Mouse (Mus musculus) spleen, adult 2 months (tissue): ENCODE results near the gene Cldn22. TPM values are rescaled to one million over a fixed set of nuclear protein-coding genes. Genes with fewer than 3 reads are reported as not detected.

Experiments used
- DNase-seq, 2 experiments: peaks; one replicate each; pipeline versions ENCODE4 v3.0.0 to v3.0.0-alpha.2; 2012 to 2021; ENCODE audit warnings: low spot score in 2 of 2, low read depth in 1 of 2
- H3K27ac ChIP-seq: fragments of 200-500 bp; 2 replicates; pipeline ENCODE4 v1.5.1; 2012; ENCODE audit warnings: low read length, inconsistent platforms; ENCODE audit not compliant: insufficient read depth
- H3K27me3 ChIP-seq: fragments of 200-500 bp; 2 replicates; pipeline ENCODE4 v1.6.1; 2012; ENCODE audit warnings: mild to moderate bottlenecking, moderate library complexity, low read length, inconsistent platforms; ENCODE audit not compliant: control insufficient read depth, insufficient read depth
- H3K36me3 ChIP-seq: fragments of 200-500 bp; 2 replicates; pipeline ENCODE4 v1.6.1; 2012; ENCODE audit warnings: mild to moderate bottlenecking, low read length, inconsistent platforms; ENCODE audit not compliant: control insufficient read depth, insufficient read depth
- H3K4me1 ChIP-seq: fragments of 200-500 bp; 2 replicates; pipeline ENCODE4 v1.6.1; 2011; ENCODE audit warnings: inconsistent platforms; ENCODE audit not compliant: control insufficient read depth, insufficient read depth, insufficient read length
- H3K4me3 ChIP-seq: fragments of 200-500 bp; 2 replicates; pipeline ENCODE4 v1.5.1; 2011; ENCODE audit warnings: mild to moderate bottlenecking, inconsistent platforms; ENCODE audit not compliant: insufficient read depth, insufficient read length; ENCODE audit errors: extremely low read depth
- CTCF ChIP-seq: fragments of 200-500 bp; IDR thresholded peaks from 2 replicates; pipeline ENCODE4 v1.5.1; 2011; ENCODE audit warnings: mild to moderate bottlenecking, inconsistent platforms; ENCODE audit not compliant: insufficient read depth, insufficient read length, insufficient replicate concordance; ENCODE audit errors: extremely low read depth
- POLR2A ChIP-seq: fragments of 200-500 bp; IDR thresholded peaks from 2 replicates; pipeline ENCODE4 v1.6.1; 2011; ENCODE audit warnings: low read depth, low read length, inconsistent platforms
- WGBS: fragments of 180-500 bp; shearing (Covaris S2); methylation state at CpG from one replicate; pipeline ENCODE4 v1.1.7; 2018; 5-methylcytosine and 5-hydroxymethylcytosine counted together
- polyA plus RNA-seq: library from polyadenylated mRNA; depleted of rRNA; stranded (reverse); fragments of >200 nt; gene quantifications from 2 replicates; pipeline ENCODE4 v1.2.3, GENCODE M21; 2012

The Cldn22 gene
- polyA plus RNA-seq, 1 experiment = 0.21 TPM

GRCm38 (mm10) chr8:47825596-47825995, 1.3 kb downstream of the Cldn22 start:
- Histone ChIP-seq H3K4me1 (no peaks in the 10 kb centered on the region), H3K36me3 (no peaks in the 10 kb centered on the region), H3K27ac (no peak overlapping the region), H3K27me3 (no peaks in the 10 kb centered on the region), H3K4me3 (no peak overlapping the region)
- 88% methylated on average over 5 of the region's 5 CpGs for WGBS
- no peak for TF ChIP-seq CTCF
- no peak for TF ChIP-seq POLR2A
- no peak for DNase-seq

- Histone ChIP-seq H3K27ac (no peak overlapping the region), H3K4me1 (no peaks in the 10 kb centered on the region), H3K4me3 (no peak overlapping the region), H3K36me3 (no peaks in the 10 kb centered on the region), H3K27me3 (no peaks in the 10 kb centered on the region)
- DNase-seq = no peak
- 95% methylated on average over 9 of the region's 9 CpGs for WGBS
- no peak for TF ChIP-seq CTCF
- TF ChIP-seq POLR2A = no peak
Measured at GRCm38 (mm10) chr8:47826911-47827310, 2.6 kb downstream of the Cldn22 start.

GRCm38 (mm10) chr8:47832616-47833015, 8.3 kb downstream of the Cldn22 start:
- H3K36me3 ChIP-seq = no peaks in the 10 kb centered on the region
- 80% methylated on average over 6 of the region's 6 CpGs for WGBS
- TF ChIP-seq CTCF = no peak
- TF ChIP-seq POLR2A = no peak
- H3K27ac ChIP-seq = no peak overlapping the region
- H3K4me3 ChIP-seq = no peak overlapping the region
- no peaks in the 10 kb centered on the region for H3K4me1 ChIP-seq
- no peak for DNase-seq
- H3K27me3 ChIP-seq = no peaks in the 10 kb centered on the region

GRCm38 (mm10) chr8:47833944-47834343, 9.7 kb downstream of the Cldn22 start:
- TF ChIP-seq POLR2A = no peak
- no peak for TF ChIP-seq CTCF
- H3K4me1 ChIP-seq = no peaks in the 10 kb centered on the region
- H3K27me3 ChIP-seq = no peaks in the 10 kb centered on the region
- WGBS = 86% methylated on average over 1 of the region's 1 CpGs
- H3K4me3 ChIP-seq = no peak overlapping the region
- no peak overlapping the region for H3K27ac ChIP-seq
- DNase-seq = no peak
- H3K36me3 ChIP-seq = no peaks in the 10 kb centered on the region

- Histone ChIP-seq H3K4me3 (no peak overlapping the region), H3K4me1 (no peaks in the 10 kb centered on the region), H3K36me3 (peaks cover 3% of the 10 kb centered on the region), H3K27me3 (no peaks in the 10 kb centered on the region), H3K27ac (no peak overlapping the region)
- no peak for DNase-seq
- TF ChIP-seq POLR2A = no peak
- no peak for TF ChIP-seq CTCF
- 92% methylated on average over 7 of the region's 7 CpGs for WGBS
Measured at GRCm38 (mm10) chr8:47843063-47843462, 18.8 kb downstream of the Cldn22 start.

- H3K4me1 ChIP-seq = no peaks in the 10 kb centered on the region
- no peaks in the 10 kb centered on the region for H3K27me3 ChIP-seq
- TF ChIP-seq POLR2A (no peak), CTCF (no peak)
- peaks cover 3% of the 10 kb centered on the region for H3K36me3 ChIP-seq
- H3K27ac ChIP-seq = no peak overlapping the region
- H3K4me3 ChIP-seq = no peak overlapping the region
- 94% methylated on average over 10 of the region's 10 CpGs for WGBS
- DNase-seq = no peak
Measured at GRCm38 (mm10) chr8:47843651-47844050, 19.4 kb downstream of the Cldn22 start.

GRCm38 (mm10) chr8:47845956-47846355, 21.7 kb downstream of the Cldn22 start:
- TF ChIP-seq CTCF = no peak
- no peak for TF ChIP-seq POLR2A
- DNase-seq = no peak
- H3K4me1 ChIP-seq = no peaks in the 10 kb centered on the region
- H3K27ac ChIP-seq = no peak overlapping the region
- no peak overlapping the region for H3K4me3 ChIP-seq
- 94% methylated on average over 13 of the region's 13 CpGs for WGBS
- H3K27me3 ChIP-seq = no peaks in the 10 kb centered on the region
- peaks cover 3% of the 10 kb centered on the region for H3K36me3 ChIP-seq
